Mouse (Mus musculus): ENCODE results near the gene Myh6. TPM values are rescaled to one million over a fixed set of nuclear protein-coding genes. Genes with fewer than 3 reads are reported as not detected.

Gene Myh6
- total RNA-seq, 2 experiments from 2014 or later = 112 to 118 TPM

GRCm38 (mm10) chr14:54937361-54938182, 29.2 kb downstream of the Myh6 start:
- no peak for DNase-seq (ENCODE audit: low spot score in 2 of 2)

- DNase-seq (ENCODE audit: low spot score in 2 of 2) = no peak
These were observed 29.9 kb downstream of the Myh6 start for GRCm38 (mm10) chr14:54936831-54937160.

GRCm38 (mm10) chr14:54935904-54936830, 30.6 kb downstream of the Myh6 start, which contains the start of gene Cmtm5:
Gene Cmtm5 (plus strand): TSS chr14:54936261.
- peak in 1 of 2 experiments; percentile 32 for DNase-seq (ENCODE audit: low spot score in 2 of 2)

GRCm38 (mm10) chr14:54932645-54933150, 34.0 kb downstream of the Myh6 start, which contains the start of gene Il25:
Gene Il25 (plus strand): TSS chr14:54932695.
- no peak for DNase-seq (ENCODE audit: low spot score in 2 of 2)

DNA sequence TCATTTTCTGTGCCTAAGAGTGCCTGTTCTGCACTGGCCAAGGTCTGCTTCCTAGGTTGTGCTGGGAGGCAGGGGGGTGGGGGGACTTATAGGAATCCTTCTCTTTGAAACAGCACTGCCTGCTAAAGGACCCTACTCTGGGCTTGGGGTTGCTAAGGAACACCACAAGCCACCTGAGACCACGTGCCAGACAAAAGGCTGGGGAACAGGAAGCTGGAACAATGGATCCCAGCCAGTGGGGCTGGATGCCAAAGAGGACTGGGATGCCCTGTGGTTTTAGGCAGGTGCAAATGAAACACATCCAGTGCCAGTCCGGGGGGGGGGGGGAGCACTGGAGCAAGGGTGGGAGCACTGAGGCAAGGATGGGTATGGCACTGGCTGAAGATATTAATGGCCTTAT, 36.3 kb downstream of the Myh6 start:
- no peak for DNase-seq (ENCODE audit: low spot score in 2 of 2)

DNA sequence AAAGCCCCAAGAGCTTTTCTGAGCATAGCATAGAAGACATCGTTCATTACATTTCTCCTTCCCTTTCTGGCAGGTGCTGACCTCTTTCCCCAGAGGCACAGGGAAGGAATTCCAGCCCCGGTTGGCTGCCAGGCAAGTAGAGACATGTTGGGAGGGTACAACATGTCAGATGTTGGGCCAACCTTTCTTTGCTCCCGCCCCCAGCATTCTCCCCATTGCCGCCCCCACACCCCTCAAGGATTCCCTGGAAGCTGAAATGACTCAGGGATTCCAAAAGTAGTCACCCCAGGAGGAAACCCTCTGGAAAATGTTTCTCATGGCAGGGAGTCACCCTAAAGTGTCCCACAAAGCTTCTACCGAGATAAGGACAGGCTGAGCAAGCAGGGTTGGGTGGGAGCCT, 36.9 kb downstream of the Myh6 start:
- no peak for DNase-seq (ENCODE audit: low spot score in 2 of 2)

GRCm38 (mm10) chr14:54927296-54927695, 39.4 kb downstream of the Myh6 start:
- no peak for DNase-seq (ENCODE audit: low spot score in 2 of 2)

DNA sequence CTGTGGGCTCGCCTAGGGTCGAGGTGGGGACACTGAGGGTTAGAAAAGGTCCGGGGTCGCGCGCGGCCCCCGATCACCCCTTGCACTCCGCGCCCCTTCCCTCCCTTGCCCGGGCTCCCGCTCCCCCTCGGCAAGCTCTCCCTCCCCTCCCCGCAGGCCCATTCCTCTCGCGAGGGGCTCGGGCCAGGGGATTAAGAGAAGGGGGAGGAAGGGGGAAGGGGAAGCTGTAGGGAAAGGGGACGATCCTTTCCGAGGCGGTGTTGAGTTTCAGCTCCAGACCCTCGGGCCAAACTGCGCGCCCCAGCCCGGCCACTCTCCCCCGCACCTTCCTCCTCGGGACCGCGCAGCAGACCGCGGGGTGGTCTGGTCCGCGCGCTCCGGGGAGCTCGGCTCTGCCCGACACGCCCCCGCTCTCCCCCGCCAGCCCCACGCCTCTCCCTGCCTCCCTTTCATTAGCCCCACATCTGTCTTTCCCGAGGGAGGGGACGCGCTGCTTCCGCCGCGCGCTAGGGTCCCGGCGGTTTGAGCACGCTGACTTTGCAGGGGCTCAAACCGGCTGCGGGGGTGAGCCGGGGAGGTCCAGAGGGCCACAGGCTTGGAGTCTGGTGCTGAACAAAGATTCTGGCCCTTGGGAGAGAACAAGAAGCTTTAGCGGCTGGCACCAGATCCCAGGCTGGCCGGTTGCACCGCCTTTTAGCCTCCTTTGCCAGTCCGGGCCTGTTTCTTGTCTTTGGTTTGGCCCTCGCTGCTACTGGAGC, 40.1 kb downstream of the Myh6 start:
- peak; percentile 82 to 85 for DNase-seq (ENCODE audit: low spot score in 2 of 2)

- DNase-seq (ENCODE audit: low spot score in 2 of 2) = peak; percentile 60 to 83
These were observed 41.1 kb downstream of the Myh6 start, which contains the start of gene Efs for GRCm38 (mm10) chr14:54925349-54926342. Gene Efs (minus strand): TSS chr14:54926126.

DNA sequence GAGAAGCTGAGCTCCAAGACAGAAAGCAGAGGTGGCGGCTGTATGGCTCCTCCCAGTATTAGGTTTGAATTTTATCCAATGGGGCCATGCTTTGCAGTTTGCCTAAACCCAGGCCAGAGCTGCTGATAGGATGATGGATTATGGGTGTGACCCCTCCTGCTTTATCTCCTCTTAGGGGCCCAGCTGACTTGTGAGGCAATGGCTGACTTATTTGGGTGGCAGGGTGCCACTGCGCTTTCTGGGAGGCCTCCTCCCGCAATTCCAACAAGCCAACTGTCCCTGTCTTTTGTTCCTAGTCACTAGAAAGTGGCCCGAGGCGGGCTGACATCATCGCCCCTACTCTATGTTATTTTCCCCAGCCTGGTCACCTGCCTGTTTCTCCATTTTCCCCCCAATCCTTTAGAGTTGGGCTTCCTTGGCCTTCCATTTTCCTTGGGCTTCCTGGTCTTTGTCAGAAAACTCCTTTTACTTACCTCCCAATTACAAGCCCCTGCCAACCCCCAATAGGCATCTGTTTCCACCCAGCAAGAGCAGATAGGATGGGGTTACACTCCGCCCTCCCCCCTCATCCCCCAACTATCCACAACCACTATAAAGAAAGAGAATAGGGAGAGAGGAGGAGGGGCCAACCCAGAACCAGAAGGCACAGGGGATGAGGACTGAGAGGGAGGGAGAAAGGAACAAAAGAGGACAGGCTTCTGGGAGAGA, 41.9 kb downstream of the Myh6 start:
- DNase-seq (ENCODE audit: low spot score in 2 of 2) = peak in 1 of 2 experiments; percentile 69

GRCm38 (mm10) chr14:54920076-54920685, 46.5 kb downstream of the Myh6 start:
- DNase-seq (ENCODE audit: low spot score in 2 of 2) = no peak

DNA sequence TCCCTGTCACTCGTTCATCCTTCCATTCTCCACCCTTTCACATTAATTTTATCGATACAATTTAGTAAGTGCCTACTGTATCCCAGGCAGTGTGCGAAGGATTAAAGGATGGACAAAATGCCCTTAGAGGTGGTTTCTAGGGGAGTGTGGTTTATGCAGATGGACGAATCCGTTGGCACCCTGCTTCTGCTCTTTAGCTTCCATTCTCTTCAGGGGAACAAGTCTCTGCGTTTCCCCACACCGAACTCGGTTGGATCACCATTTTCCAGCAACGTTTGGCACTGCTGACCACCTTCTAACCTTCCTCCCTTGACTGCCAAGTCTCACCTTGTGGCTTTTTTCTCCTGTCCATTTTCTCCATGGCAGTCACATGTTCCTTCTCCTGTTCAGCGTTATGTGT, 53.4 kb downstream of the Myh6 start:
- no peak for DNase-seq (ENCODE audit: low spot score in 2 of 2)

DNA sequence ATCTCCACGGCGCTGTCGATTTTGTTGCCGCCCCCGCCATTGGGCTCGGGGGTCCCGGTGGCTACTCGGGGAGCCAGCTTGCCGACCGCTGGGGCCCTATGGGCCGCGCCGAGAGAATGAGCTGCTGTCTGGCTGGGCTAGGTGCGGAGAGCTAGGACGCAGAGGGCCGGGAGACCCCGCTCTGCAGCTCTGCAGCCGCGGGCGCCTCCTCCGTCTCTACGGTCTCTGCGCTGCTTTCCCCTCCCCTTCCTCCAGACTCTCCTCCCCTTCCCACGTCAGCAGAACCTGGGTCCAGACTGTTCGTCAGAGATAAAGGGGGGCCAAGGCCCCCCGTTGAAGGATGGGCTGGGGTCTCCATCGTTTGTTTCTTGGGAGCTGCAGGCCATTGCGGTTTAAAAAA, 53.8 kb downstream of the Myh6 start, which contains the start of gene Slc22a17:
Slc22a17 (minus strand) TSS at position 247 of the 400 bp plus-strand sequence.
- peak; percentile 68 to 73 for DNase-seq (ENCODE audit: low spot score in 2 of 2)

- DNase-seq (ENCODE audit: low spot score in 2 of 2) = peak in 1 of 2 experiments; percentile 36
These were observed 54.4 kb downstream of the Myh6 start for GRCm38 (mm10) chr14:54912109-54912850.

- no peak for DNase-seq (ENCODE audit: low spot score in 2 of 2)
These were observed 58.0 kb downstream of the Myh6 start for GRCm38 (mm10) chr14:54908682-54909081.

DNA sequence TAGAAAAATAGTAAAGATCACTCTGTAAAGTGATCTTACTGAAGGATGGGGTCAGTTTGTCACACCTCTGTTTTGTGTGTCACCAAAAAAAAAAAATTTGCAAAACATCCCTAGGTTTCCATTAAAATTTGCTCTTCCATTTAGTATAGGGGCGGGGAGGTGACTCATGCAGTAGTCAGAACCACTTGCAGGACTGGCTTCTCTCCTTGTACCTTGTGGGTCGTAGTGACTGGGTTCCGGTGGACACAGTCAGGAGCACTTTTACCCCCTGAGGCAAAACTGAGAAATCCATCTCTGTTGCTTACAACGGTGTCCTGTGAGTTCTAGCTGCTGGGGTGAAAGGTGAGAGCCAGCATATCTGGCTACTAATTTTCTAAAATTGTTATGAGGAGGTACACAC, 63.1 kb downstream of the Myh6 start:
- no peak for DNase-seq (ENCODE audit: low spot score in 2 of 2)

GRCm38 (mm10) chr14:54900383-54900782, 66.3 kb downstream of the Myh6 start:
- DNase-seq (ENCODE audit: low spot score in 2 of 2) = peak in 1 of 2 experiments; percentile 59

DNA sequence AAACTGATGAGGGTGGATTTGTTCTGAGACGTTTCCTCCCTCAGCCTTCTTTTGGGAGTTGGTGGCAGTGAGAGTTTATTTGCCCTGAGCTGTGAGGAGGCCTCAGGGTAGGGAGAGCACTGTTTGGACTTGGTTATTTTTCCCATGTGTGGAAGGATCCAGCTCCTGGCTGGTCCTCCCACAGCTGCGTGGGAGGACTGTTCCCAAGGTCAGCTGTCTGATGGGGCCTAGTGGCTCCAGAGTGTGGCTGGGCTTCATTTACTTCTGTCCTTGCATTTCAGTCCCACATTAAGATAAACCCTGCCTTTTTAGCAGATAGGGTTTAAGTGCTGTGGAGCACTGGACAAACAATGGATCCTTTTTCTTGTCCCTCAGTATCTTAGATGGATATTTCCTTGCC, 69.3 kb downstream of the Myh6 start:
- DNase-seq (ENCODE audit: low spot score in 2 of 2) = no peak
